Mouse (Mus musculus) neural tube, embryonic 15.5 days (tissue): ENCODE results near the gene Plscr5. TPM values are rescaled to one million over a fixed set of nuclear protein-coding genes. Genes with fewer than 3 reads are reported as not detected.

Experiments used
- ATAC-seq: fragments of 200-750 bp; cut with Nextera tagmentation; 2 replicates; pipeline ENCODE4 v1.8.0; 2017; ENCODE audit warnings: mild to moderate bottlenecking, moderate TSS enrichment, moderate library complexity; ENCODE audit not compliant: low FRiP score
- H3K27ac ChIP-seq: fragments of 300-500 bp; sonication (generic); replicated peaks from 2 replicates; pipeline ENCODE4 v1.5.1; 2015; ENCODE audit warnings: mild to moderate bottlenecking, inconsistent platforms
- H3K27me3 ChIP-seq: fragments of 300-500 bp; sonication (generic); replicated peaks from 2 replicates; pipeline ENCODE4 v1.6.1; 2015; ENCODE audit warnings: inconsistent platforms
- H3K36me3 ChIP-seq: fragments of 300-500 bp; sonication (generic); 2 replicates; pipeline ENCODE4 v1.6.1; 2015; ENCODE audit warnings: inconsistent platforms
- H3K4me1 ChIP-seq: fragments of 300-500 bp; sonication (generic); 2 replicates; pipeline ENCODE4 v1.6.1; 2015; ENCODE audit warnings: inconsistent platforms
- H3K4me2 ChIP-seq: fragments of 300-500 bp; sonication (generic); 2 replicates; pipeline ENCODE4 v1.6.1; 2015; ENCODE audit warnings: inconsistent platforms, mild to moderate bottlenecking, moderate library complexity
- H3K4me3 ChIP-seq: fragments of 300-500 bp; sonication (generic); replicated peaks from 2 replicates; pipeline ENCODE4 v1.5.1; 2015; ENCODE audit warnings: mild to moderate bottlenecking, inconsistent platforms
- H3K9ac ChIP-seq: fragments of 300-500 bp; sonication (generic); replicated peaks from 2 replicates; pipeline ENCODE4 v1.6.1; 2015; ENCODE audit warnings: mild to moderate bottlenecking, inconsistent platforms
- H3K9me3 ChIP-seq: fragments of 300-500 bp; sonication (generic); replicated peaks from 2 replicates; pipeline ENCODE4 v1.6.1; 2016; ENCODE audit warnings: inconsistent platforms
- WGBS: fragments of 180-500 bp; shearing (Covaris S2); methylation state at CpG from one replicate; pipeline ENCODE4 v1.1.7; 2015; ENCODE audit warnings: mixed read lengths; 5-methylcytosine and 5-hydroxymethylcytosine counted together
- polyA plus RNA-seq: library from polyadenylated mRNA; unstranded; fragments of >200 nt; fragmentation: Nextera tagmentation; extraction: Ambion mirVana; gene quantifications from 2 replicates; pipeline ENCODE4 v1.2.1, GENCODE M21; 2015

The Plscr5 gene
- polyA plus RNA-seq, 1 experiment from 2014 or later, result 0.93 TPM

DNA sequence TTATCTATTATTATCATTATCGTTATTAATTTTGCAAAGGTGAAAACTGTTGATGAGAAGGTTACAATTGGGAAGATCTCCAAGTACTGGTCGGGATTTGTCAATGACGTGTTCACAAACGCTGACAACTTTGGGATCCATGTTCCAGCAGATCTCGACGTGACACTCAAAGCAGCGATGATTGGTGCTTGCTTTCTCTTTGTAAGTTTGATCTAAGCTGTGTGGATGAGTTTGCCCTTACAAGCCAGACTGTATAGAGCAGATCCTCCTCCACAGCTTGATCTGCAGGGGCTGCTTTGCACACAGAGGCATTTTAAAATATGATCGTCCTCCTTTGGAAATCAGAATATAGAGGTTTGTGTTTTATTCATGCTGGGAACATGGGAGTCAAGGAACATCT lies 15.0 kb downstream of the Plscr5 start:
- Histone ChIP-seq H3K9me3 (no peaks in the 10 kb centered on the region), H3K4me1 (no peaks in the 10 kb centered on the region), H3K27me3 (no peaks in the 10 kb centered on the region), H3K9ac (no peak overlapping the region), H3K27ac (no peak overlapping the region), H3K4me2 (no peak overlapping the region), H3K4me3 (no peak overlapping the region), H3K36me3 (no peaks in the 10 kb centered on the region)
- no peak for ATAC-seq
- 79% methylated on average over 8 of the region's 8 CpGs for WGBS

- no peaks in the 10 kb centered on the region for H3K36me3 ChIP-seq
- H3K9ac ChIP-seq, result no peak overlapping the region
These were observed 17.1 kb downstream of the Plscr5 start for GRCm38 (mm10) chr9:92209850-92210249.

DNA sequence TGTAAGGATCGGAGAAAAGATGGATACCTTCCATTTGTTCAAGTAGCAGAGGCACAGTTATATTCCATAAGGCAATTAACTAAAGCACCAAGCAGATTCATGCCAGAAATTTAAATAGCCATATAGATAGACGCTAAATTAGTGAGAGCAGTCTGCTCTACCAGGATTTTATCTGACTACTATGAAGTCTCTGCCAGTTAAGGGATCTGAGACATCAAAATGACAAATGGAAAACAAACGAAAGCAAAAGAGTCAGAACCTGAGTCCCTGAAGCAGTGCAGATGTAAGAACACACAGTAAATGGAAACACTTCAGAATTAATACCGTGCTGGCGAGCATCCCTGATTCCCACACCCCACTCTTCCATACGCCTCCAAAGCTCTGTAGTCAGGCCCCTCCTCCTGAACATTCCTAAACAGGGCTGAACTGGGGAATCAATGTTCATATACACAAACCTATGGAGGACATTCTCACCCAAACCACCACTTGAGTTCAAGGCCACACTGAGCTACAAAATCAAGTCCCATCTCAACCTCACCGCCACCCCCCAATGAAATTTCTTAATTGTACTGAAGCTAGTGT lies 17.7 kb downstream of the Plscr5 start:
- H3K4me3 ChIP-seq, result no peak overlapping the region
- H3K27ac ChIP-seq, result no peak overlapping the region
- no peaks in the 10 kb centered on the region for H3K36me3 ChIP-seq
- no peaks in the 10 kb centered on the region for H3K4me1 ChIP-seq
- no peak overlapping the region for H3K9ac ChIP-seq
- 77% methylated on average over 7 of the region's 7 CpGs for WGBS
- H3K27me3 ChIP-seq, result no peaks in the 10 kb centered on the region
- ATAC-seq, result no peak
- no peak overlapping the region for H3K4me2 ChIP-seq
- no peaks in the 10 kb centered on the region for H3K9me3 ChIP-seq

More at GRCm38 (mm10) chr9:92209850-92210249, 17.1 kb downstream of the Plscr5 start:
- no peak for ATAC-seq
- 83% methylated on average over 3 of the region's 3 CpGs for WGBS
- no peaks in the 10 kb centered on the region for H3K4me1 ChIP-seq
- H3K9me3 ChIP-seq, result no peaks in the 10 kb centered on the region
- no peak overlapping the region for H3K4me2 ChIP-seq
- no peaks in the 10 kb centered on the region for H3K27me3 ChIP-seq
- H3K27ac ChIP-seq, result no peak overlapping the region
- no peak overlapping the region for H3K4me3 ChIP-seq

- no peak overlapping the region for H3K9ac ChIP-seq
- no peak for ATAC-seq
- no peaks in the 10 kb centered on the region for H3K4me1 ChIP-seq
- no peaks in the 10 kb centered on the region for H3K27me3 ChIP-seq
- WGBS, result 75% methylated on average over 3 of the region's 3 CpGs
- no peaks in the 10 kb centered on the region for H3K9me3 ChIP-seq
- H3K4me3 ChIP-seq, result no peak overlapping the region
- no peaks in the 10 kb centered on the region for H3K36me3 ChIP-seq
- no peak overlapping the region for H3K4me2 ChIP-seq
- H3K27ac ChIP-seq, result no peak overlapping the region
These were observed 18.3 kb downstream of the Plscr5 start for GRCm38 (mm10) chr9:92211048-92211447.

DNA sequence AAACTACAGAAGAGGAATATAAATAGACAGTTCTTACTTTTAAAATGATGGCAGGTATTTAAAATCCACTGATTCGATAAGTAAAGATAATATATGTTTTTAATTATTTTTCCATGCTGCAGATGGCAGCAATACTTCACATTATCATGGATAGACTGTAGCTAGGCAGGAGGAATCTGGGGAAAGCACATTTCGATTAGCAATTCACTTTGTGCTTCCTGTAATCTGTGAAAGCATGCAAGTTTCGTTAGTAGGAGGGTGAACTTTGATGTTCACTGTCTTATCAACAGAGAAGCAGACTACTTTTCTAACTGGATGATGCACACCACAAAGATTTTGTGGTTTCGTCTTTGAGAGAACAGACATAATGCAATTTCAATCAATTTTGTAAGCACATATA lies 24.7 kb downstream of the Plscr5 start:
- Histone ChIP-seq H3K4me1 (no peaks in the 10 kb centered on the region), H3K36me3 (no peaks in the 10 kb centered on the region), H3K9me3 (no peaks in the 10 kb centered on the region), H3K9ac (no peak overlapping the region), H3K27me3 (no peaks in the 10 kb centered on the region), H3K4me3 (no peak overlapping the region), H3K4me2 (no peak overlapping the region), H3K27ac (no peak overlapping the region)
- 63% methylated on average over 4 of the region's 4 CpGs for WGBS
- no peak for ATAC-seq

GRCm38 (mm10) chr9:92217896-92218295 lies 25.2 kb downstream of the Plscr5 start:
- Histone ChIP-seq H3K9me3 (no peaks in the 10 kb centered on the region), H3K27ac (no peak overlapping the region), H3K36me3 (no peaks in the 10 kb centered on the region), H3K27me3 (no peaks in the 10 kb centered on the region), H3K9ac (no peak overlapping the region), H3K4me1 (no peaks in the 10 kb centered on the region), H3K4me3 (no peak overlapping the region), H3K4me2 (no peak overlapping the region)
- WGBS, result 86% methylated on average over 2 of the region's 2 CpGs
- no peak for ATAC-seq

DNA sequence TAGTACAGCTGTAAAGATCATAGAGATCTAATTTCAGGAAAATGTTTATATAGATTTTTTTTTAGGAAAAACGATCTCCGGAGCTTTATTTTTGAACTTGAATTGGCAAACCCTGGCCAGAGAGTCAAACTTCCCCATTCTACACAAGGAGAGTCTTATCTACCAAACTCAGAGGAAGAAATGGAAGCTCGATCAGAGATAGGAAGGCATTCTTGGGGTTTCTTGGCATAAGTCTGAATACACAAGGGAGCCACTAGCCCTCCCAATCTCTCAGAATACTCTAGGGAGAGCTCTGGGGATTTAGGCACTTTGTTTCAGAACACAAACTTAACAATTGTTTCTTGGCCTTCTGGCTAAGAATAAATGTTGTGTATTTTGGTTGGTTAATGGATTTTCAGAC lies 27.4 kb downstream of the Plscr5 start:
- no peak overlapping the region for H3K4me2 ChIP-seq
- H3K36me3 ChIP-seq, result no peaks in the 10 kb centered on the region
- no peak for ATAC-seq
- H3K9me3 ChIP-seq, result no peaks in the 10 kb centered on the region
- no peaks in the 10 kb centered on the region for H3K27me3 ChIP-seq
- H3K4me1 ChIP-seq, result no peaks in the 10 kb centered on the region
- H3K4me3 ChIP-seq, result no peak overlapping the region
- no peak overlapping the region for H3K9ac ChIP-seq
- no peak overlapping the region for H3K27ac ChIP-seq
- WGBS, result 76% methylated on average over 3 of the region's 3 CpGs

GRCm38 (mm10) chr9:92221480-92221879 lies 28.7 kb downstream of the Plscr5 start:
- Histone ChIP-seq H3K4me3 (no peak overlapping the region), H3K27me3 (no peaks in the 10 kb centered on the region), H3K4me1 (no peaks in the 10 kb centered on the region), H3K9me3 (no peaks in the 10 kb centered on the region), H3K4me2 (no peak overlapping the region), H3K27ac (no peak overlapping the region), H3K36me3 (no peaks in the 10 kb centered on the region), H3K9ac (no peak overlapping the region)
- ATAC-seq, result no peak

DNA sequence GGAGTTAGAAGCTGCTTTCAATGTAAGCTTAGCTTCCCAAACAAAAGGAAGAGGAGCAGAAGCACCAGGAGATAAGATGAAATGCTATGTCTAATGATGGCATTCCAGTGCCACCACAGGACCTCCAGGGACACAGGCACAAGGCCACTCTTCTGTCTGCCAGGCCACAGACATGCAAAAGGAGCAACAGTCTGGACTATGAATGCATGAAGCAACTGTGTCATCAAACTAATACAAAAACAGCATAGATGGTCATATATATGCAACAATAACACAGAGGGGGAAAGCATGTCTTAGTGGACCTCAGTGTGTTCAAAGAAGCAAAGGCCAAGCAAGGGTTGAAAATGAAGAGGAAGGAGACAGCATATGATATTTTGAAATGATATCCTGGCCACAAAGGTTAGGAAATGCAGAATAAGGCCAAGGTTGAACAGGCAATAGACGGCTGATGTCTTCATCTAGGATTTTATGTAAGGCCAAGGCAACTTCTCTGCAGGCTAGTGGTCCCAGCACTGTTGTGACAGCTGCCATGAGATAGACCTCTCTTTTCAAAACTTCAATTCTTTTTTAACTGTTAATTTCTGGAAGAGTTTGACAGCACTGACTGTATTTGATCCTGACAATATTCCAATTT lies 32.0 kb downstream of the Plscr5 start:
- Histone ChIP-seq H3K9me3 (no peaks in the 10 kb centered on the region), H3K27ac (no peak overlapping the region), H3K36me3 (no peaks in the 10 kb centered on the region), H3K27me3 (no peaks in the 10 kb centered on the region), H3K4me1 (no peaks in the 10 kb centered on the region), H3K4me2 (no peak overlapping the region), H3K9ac (no peak overlapping the region), H3K4me3 (no peak overlapping the region)
- no peak for ATAC-seq
- WGBS, result 98% methylated on average over 1 of the region's 1 CpGs

DNA sequence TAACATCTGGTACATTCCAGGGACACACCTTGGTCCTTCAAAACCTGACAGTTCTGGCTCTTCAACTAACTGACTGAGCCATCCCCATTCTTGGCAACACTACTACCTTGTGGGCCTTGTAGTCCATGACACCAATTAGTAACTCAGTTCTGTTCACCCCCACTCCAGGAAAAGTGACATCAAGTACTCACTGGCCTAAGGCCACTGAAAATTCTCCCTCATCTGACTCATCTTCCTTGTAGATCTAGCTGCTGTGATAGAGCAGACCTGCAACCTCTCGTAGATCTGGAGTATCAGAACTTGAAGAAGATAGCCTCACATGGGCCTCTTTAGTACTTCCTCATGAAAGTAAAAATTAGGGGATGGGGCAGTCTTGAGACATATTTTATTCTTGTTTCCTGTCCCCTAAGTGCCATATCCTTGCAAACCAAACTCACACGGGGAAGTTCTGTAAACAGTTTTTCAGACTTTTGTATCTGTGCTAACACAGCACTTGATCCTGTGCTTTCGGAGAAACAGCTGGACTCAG lies 33.5 kb downstream of the Plscr5 start:
- Histone ChIP-seq H3K9ac (no peak overlapping the region), H3K4me3 (no peak overlapping the region), H3K27ac (no peak overlapping the region), H3K4me2 (no peak overlapping the region), H3K4me1 (no peaks in the 10 kb centered on the region), H3K36me3 (no peaks in the 10 kb centered on the region), H3K9me3 (no peaks in the 10 kb centered on the region), H3K27me3 (no peaks in the 10 kb centered on the region)
- 87% methylated on average over 3 of the region's 3 CpGs for WGBS
- no peak for ATAC-seq

DNA sequence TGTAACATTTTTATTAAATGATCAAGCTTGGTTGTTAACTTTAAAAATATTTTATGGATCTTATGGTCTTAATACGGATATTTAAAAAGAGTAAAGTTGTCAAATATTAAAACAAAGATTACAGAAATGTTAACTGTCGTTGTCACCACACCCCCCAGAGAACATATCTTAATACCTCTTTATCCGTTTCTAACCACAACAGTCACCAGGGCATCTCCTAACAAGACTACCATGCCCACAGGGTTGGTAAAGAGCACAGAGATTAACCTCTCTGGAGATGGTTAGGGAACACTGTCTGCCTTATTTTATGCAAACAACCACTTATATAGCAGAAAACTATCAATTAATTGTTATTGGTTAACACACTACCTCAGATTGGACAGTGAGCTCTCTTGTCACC lies 34.1 kb downstream of the Plscr5 start:
- 87% methylated on average over 3 of the region's 3 CpGs for WGBS
- Histone ChIP-seq H3K9ac (no peak overlapping the region), H3K9me3 (no peaks in the 10 kb centered on the region), H3K27me3 (no peaks in the 10 kb centered on the region), H3K4me3 (no peak overlapping the region), H3K27ac (no peak overlapping the region), H3K36me3 (no peaks in the 10 kb centered on the region), H3K4me2 (no peak overlapping the region), H3K4me1 (no peaks in the 10 kb centered on the region)
- no peak for ATAC-seq
